Mouse (Mus musculus) frontal cortex, postnatal 25 days (tissue): ENCODE measurements around the gene Shisa9.

Experiments used
- DNase-seq, 2 experiments: peaks; one replicate each; pipeline ENCODE4 v3.0.0; 2022; ENCODE audit warnings: low spot score in 2 of 2

Shisa9 gene

DNA sequence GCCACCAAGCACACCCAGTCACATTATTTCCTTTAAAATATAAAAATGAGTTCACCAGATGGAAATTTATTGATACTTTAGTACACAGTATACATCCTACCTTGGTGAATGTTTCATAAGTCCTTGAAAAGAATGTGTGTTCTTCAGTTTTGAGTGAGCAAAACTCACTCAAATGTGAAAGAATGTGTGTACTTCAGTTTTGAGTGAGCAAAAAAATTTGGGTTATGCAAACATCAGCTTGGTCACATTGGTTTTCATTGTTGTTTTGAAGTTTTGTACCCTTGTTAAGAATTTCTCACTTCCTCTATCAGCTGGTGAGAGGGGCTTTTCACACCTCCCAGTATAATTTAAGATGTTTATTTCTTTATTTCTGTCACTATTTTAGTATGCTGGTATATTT lies 331.7 kb downstream of the Shisa9 start:
- no peak for DNase-seq
